Mouse (Mus musculus): ENCODE measurements around the gene Fbxl21.

Gene Fbxl21

DNA sequence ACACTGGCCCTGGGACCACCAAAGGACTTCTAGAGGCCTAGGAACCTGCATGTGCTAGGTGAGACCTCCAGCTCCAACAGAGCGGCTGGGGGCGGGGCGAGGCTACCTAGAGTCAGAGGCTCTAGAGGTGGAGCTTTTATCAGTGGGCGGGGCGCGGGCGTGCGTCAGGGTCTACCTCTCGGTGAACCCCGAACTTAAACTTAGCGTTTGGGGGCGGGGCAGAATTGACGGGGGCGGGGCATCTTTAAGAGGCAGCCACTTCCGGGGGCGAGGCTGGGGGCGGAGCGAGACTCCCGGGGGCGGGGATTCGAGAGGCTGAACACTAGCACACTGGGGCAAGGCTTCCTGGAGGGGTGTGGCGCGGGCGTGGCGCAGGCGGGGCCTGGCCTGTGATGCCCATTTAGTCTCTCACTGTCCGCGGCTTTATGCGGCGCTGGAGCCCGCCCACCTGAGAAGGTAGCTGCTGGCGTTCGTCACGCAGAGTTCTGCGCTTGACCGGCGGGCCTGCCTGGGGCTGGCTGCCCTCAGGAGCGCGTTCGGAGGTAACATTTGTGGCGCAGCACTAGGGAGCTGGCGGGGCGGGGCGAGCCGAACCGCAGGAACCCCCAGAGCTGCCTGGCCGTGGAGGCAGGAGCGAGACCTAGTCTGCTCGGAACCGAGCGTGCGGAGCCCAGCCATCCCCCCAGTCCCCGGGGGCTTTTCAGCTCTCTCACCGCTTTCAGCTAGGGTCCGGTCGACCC, at the start of gene Fbxl21:
Gene Fbxl21 (plus strand): TSS at position 392 of the 740 bp plus-strand sequence.
- in situ Hi-C loops (cut with MboI, MseI): loop anchor here (10.0 kb wide), 1 partner anchor 1893 kb away; no protein-coding TSS in a partner anchor

GRCm38 (mm10) chr13:56472661-56473060, 49.6 kb upstream of the Fbxl21 start:
- in situ Hi-C loops (cut with MboI, MseI): no loop called here

DNA sequence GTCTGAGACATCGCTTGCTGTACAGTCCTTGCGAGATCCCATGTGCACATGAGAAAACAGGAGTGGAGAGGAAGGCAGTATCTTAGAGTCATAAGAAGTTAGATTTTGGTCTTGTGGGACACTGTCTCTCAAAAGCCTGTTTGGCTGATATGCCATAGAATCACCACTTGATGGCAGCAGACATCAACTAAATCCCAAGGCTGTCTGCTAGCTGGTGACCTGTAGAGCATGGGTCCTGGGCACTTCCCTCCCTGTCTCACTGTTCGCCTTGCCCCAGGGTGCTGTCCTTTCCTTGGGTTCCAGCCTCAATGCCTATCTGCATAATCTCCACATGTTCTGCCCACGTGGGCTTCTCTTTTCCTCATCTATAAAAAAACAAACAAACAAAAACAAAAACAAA, 46.9 kb upstream of the Fbxl21 start:
- in situ Hi-C loops (cut with MboI, MseI): loop anchor here (5.0 kb wide), 1 partner anchor 292 kb away; no protein-coding TSS in a partner anchor

DNA sequence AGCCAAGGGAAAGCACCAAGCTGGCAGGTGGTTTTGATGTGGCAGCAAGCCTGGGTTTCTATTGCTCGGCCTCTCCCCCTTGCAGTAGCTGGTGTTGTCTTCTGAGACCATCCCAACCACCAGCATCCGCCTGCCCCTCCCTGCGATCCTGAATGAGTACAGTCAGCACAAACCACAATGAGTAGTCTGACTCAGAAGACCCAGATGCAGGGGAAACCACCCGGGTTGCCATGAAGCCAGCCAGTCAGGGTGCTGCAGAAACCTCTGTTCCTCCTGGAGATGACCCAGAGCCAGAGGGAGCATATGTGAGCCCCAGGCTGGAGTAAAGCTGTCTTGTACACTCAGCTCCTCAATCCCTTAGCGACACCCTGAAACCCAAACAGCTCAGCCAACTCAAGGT, 45.5 kb upstream of the Fbxl21 start:
- in situ Hi-C loops (cut with MboI, MseI): loop anchor here (5.0 kb wide), 1 partner anchor 291 kb away; no protein-coding TSS in a partner anchor

GRCm38 (mm10) chr13:56477271-56477670, 45.0 kb upstream of the Fbxl21 start:
- in situ Hi-C loops (cut with MboI, MseI): loop anchor here (5.0 kb wide), 1 partner anchor 290 kb away; no protein-coding TSS in a partner anchor

- in situ Hi-C loops (cut with MboI, MseI): loop anchor here (5.0 kb wide), 1 partner anchor 289 kb away; no protein-coding TSS in a partner anchor
Observed at GRCm38 (mm10) chr13:56478027-56478426, 44.2 kb upstream of the Fbxl21 start.

GRCm38 (mm10) chr13:56482146-56482545, 40.1 kb upstream of the Fbxl21 start, which contains the start of gene Il9:
TSS of gene Il9 (minus strand) at chr13:56482246.
- in situ Hi-C loops (cut with MboI, MseI): no loop called here

DNA sequence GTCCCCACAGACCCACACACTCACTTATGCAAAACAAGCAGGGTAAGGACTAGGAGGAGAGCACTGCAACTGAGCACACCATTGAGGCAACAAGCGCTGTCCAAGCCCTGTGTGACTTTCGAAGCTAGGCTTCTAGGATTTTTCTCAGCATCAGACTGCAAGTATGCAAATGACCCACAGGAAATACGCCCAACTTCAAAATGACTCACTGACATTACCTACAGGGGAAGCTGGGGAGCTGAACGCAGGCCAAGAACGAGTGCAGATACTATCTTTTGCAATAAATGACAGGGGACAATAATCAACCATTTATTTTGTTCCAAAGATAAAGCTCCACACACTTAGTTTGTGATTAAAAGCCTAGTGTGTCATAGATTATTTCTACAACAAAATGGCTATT, 34.3 kb upstream of the Fbxl21 start:
- in situ Hi-C loops (cut with MboI, MseI): no loop called here

GRCm38 (mm10) chr13:56494440-56494839, 27.8 kb upstream of the Fbxl21 start:
- in situ Hi-C loops (cut with MboI, MseI): no loop called here

DNA sequence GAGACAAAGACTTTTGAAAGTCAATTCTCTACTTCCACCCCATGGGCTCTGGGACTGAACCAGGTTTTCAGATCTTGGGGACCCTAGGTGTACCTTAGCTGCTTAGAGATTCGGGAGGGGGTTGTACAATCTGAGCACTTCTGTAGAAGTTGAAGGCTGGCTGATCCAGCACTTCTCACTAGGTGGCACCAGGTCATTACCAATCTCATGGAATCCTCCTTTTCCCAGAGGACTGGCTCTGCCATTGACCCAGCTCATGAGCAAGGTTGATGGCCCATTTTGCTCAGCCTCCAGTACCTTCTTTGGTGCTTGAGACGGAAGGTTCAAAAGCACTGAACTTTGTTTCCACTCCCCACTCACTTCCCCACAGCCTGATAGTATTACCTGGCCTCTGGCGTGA, 22.1 kb upstream of the Fbxl21 start:
- in situ Hi-C loops (cut with MboI, MseI): no loop called here

GRCm38 (mm10) chr13:56500636-56501035, 21.6 kb upstream of the Fbxl21 start:
- in situ Hi-C loops (cut with MboI, MseI): no loop called here

GRCm38 (mm10) chr13:56501866-56502420, 20.3 kb upstream of the Fbxl21 start:
- in situ Hi-C loops (cut with MboI, MseI): no loop called here

DNA sequence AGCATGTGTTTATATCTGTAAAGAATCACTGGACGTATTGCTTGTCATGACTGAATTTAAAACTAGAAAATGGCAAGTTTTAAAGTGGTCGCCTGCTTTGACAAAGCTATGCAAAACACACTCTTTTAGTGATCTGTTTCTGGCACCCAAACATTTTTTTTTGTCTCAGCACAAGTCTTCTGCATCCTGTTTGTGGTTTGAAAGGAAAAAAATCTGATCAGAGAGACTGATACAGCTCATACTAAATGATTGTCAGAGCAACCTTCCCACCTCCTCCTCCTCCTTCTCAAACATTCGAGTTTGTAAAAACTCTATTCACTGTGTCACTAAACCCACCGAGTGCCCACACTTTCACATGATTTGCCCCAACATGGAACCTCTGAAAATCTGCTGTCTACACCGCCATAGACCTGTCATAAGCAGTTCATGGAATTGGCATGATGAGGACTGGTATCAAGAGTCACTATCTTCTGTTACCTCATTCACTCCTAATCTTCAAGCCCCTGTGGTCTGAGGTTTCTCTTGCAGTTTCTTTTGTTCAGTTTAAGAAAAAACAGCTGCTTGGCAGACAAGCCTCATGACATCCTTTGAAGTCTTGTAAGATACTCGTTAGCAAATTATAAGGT, 15.3 kb upstream of the Fbxl21 start:
- in situ Hi-C loops (cut with MboI, MseI): no loop called here

DNA sequence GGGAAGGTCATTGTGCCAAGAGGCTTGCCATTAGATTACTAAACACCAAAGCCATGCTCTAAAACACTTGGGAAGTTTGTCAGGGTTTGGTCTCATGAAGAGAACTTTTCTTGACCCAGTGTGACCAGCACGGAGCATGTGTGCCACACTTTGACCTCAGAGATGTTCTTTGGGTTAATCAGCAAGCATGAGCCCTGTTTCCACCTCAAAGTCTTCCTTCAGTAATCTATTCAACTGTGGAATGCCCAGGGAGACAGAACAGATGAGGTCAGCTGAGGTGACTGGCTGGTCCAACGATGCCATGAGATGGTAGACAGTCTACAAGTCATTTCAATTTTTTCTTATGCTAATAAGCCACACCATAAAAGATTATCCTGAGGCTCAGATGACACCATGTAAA, 12.5 kb upstream of the Fbxl21 start:
- in situ Hi-C loops (cut with MboI, MseI): no loop called here

- in situ Hi-C loops (cut with MboI, MseI): no loop called here
Observed at GRCm38 (mm10) chr13:56513595-56513994, 8.7 kb upstream of the Fbxl21 start.

- in situ Hi-C loops (cut with MboI, MseI): no loop called here
Observed at GRCm38 (mm10) chr13:56516311-56516710, 6.0 kb upstream of the Fbxl21 start.

DNA sequence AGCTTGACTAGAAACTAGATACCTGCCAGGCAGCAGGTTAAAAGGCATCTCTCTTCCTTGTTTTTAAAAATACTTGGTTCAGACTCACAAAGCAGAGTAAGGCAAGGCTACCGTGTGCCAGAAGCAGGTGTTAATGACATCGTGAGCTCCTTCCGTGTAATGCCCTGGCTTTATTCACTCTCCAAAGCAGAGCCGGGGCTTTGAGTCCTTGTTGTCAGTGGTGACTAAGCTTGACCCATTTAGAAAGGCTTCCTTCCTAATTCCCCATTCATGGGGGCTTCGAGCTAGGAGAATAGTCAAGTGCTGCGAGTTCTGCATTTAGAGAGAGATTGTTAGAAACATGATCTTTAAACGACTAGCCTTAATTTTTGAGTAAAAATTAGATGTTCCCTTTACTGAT, 5.5 kb upstream of the Fbxl21 start:
- in situ Hi-C loops (cut with MboI, MseI): no loop called here

- in situ Hi-C loops (cut with MboI, MseI): loop anchor here (10.0 kb wide), 1 partner anchor 1892 kb away; no protein-coding TSS in a partner anchor
Observed at GRCm38 (mm10) chr13:56522821-56523167, 522 bp downstream of the Fbxl21 start.

- in situ Hi-C loops (cut with MboI, MseI): loop anchor here (10.0 kb wide), 1 partner anchor 1888 kb away; no protein-coding TSS in a partner anchor
Observed at GRCm38 (mm10) chr13:56526871-56527270, 4.6 kb downstream of the Fbxl21 start.

GRCm38 (mm10) chr13:56527846-56528245, 5.6 kb downstream of the Fbxl21 start:
- in situ Hi-C loops (cut with MboI, MseI): loop anchor here (10.0 kb wide), 1 partner anchor 1887 kb away; no protein-coding TSS in a partner anchor

- in situ Hi-C loops (cut with MboI, MseI): loop anchor here (10.0 kb wide), 1 partner anchor 1887 kb away; no protein-coding TSS in a partner anchor
Observed at GRCm38 (mm10) chr13:56528281-56528680, 6.0 kb downstream of the Fbxl21 start.

- in situ Hi-C loops (cut with MboI, MseI): loop anchor here (10.0 kb wide), 1 partner anchor 1886 kb away; no protein-coding TSS in a partner anchor
Observed at GRCm38 (mm10) chr13:56529031-56529430, 6.8 kb downstream of the Fbxl21 start.
